Mouse (Mus musculus): Measurements from ENCODE around the gene Krtap13-1. TPM values are rescaled to one million over a fixed set of nuclear protein-coding genes. Genes with fewer than 3 reads are reported as not detected.
"Not testable (repeated sequence)": the region's sequence is repeated elsewhere in the genome, so short reads cannot be mapped to it uniquely, and the experiment has no call there.

Krtap13-1 gene
- polyA plus RNA-seq, 1 experiment from 2014 or later = not detected

DNA sequence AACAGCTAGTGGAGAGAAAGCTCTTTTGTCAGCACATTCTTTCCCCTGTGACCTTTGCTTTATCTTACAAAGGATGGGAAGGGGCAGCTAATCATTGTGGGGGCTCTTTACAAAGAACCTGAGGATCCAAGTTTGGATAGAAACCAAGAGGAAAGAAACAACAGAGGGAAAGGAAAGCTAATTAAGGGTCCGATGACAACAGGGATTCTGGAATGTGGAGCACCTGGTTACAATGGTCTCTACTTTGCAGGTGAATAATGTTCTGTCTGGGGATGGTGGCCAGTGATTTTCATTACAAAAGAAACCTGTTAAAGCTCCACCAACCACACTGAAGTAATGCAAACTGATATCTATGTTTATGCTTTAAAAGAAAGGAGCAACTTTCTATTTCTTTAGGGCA is 8.6 kb upstream of the Krtap13-1 start:
- H3K4me2 ChIP-seq (ENCODE audit: low read depth, low read length) = no peak overlapping the region
- H3K9me3 ChIP-seq (replicated peaks; ENCODE audit: control insufficient read depth, low read length) = no peaks in the 10 kb centered on the region
- no peak overlapping the region for H3K9ac ChIP-seq (ENCODE audit: low read depth, low read length)
- no peaks in the 10 kb centered on the region for H3K4me1 ChIP-seq (ENCODE audit: control insufficient read depth, low read depth, low read length)
- no peak overlapping the region for H3K4me3 ChIP-seq (ENCODE audit: low read depth, low read length)
- no peak for ATAC-seq (ENCODE audit: low read depth)
- H3K27ac ChIP-seq (ENCODE audit: low read length) = no peak overlapping the region
- no peaks in the 10 kb centered on the region for H3K36me3 ChIP-seq (ENCODE audit: control insufficient read depth, insufficient read depth)
- 27% methylated on average over 1 of the region's 1 CpGs for WGBS (ENCODE audit: insufficient replicate concordance)
- H3K27me3 ChIP-seq (ENCODE audit: control insufficient read depth, insufficient read depth, low read depth, low read length) = no peaks in the 10 kb centered on the region

DNA sequence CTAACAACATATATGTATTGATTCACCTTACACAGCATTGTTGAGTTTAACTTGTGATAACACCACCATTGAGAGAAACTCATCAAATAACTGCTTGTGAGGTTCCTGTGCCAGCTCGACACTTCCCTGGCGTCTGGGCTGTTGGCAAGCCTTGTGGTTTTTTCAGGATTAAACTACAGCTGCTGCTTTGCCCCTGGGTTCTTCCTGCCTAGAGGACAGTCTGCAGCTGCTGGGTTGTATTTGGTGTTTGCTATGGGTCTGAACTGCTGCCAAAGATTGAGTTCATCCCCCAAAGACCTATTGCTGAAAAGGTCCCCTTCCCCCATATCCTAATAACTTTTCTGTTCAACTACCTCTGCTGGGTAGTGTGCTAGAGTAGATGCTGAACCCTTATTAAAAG is 6.7 kb downstream of the Krtap13-1 start:
- Histone ChIP-seq H3K9ac (ENCODE audit: low read depth, low read length) (no peak overlapping the region), H3K27ac (ENCODE audit: low read length) (no peak overlapping the region), H3K4me1 (ENCODE audit: control insufficient read depth, low read depth, low read length) (no peaks in the 10 kb centered on the region), H3K36me3 (ENCODE audit: control insufficient read depth, insufficient read depth) (no peaks in the 10 kb centered on the region), H3K9me3 (replicated peaks; ENCODE audit: control insufficient read depth, low read length) (no peaks in the 10 kb centered on the region), H3K27me3 (ENCODE audit: control insufficient read depth, insufficient read depth, low read depth, low read length) (no peaks in the 10 kb centered on the region), H3K4me2 (ENCODE audit: low read depth, low read length) (no peak overlapping the region), H3K4me3 (ENCODE audit: low read depth, low read length) (no peak overlapping the region)
- no peak for ATAC-seq (ENCODE audit: low read depth)
- WGBS (ENCODE audit: insufficient replicate concordance) = 41% methylated on average over 2 of the region's 2 CpGs

DNA sequence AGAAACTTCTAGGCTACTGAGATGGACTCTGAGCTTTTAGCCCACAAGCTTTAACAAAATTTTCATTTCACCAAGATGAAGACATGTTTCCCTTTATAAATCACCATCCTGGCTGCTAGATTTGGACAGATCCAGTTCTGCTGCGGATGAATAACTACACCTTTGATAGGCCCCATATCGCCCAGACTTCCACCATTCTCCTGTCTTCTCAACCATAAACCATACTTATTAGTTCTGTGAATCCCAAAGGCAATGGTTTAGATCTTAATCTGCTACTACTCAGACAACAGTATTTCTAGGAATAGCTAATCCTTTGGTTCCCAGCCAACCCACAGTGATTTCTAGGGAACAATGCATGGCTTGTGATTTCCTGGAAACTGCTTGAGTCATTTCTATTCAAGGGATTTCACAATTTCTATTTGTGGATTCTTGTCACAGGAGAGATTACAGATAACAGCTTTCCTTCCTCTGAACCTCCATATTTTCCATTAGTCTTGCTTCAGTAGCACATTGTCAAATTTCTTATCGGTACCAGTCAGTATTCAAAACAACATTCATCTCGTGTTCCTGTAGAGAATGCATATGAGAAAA is 16.2 kb downstream of the Krtap13-1 start:
- Histone ChIP-seq H3K9ac (ENCODE audit: low read depth, low read length) (no peak overlapping the region), H3K4me2 (ENCODE audit: low read depth, low read length) (no peak overlapping the region), H3K27me3 (ENCODE audit: control insufficient read depth, insufficient read depth, low read depth, low read length) (no peaks in the 10 kb centered on the region), H3K9me3 (replicated peaks; ENCODE audit: control insufficient read depth, low read length) (no peaks in the 10 kb centered on the region), H3K4me1 (ENCODE audit: control insufficient read depth, low read depth, low read length) (no peaks in the 10 kb centered on the region), H3K27ac (ENCODE audit: low read length) (no peak overlapping the region), H3K4me3 (ENCODE audit: low read depth, low read length) (no peak overlapping the region), H3K36me3 (ENCODE audit: control insufficient read depth, insufficient read depth) (no peaks in the 10 kb centered on the region)
- WGBS (ENCODE audit: insufficient replicate concordance) = 52% methylated on average over 4 of the region's 4 CpGs
- no peak for ATAC-seq (ENCODE audit: low read depth)

DNA sequence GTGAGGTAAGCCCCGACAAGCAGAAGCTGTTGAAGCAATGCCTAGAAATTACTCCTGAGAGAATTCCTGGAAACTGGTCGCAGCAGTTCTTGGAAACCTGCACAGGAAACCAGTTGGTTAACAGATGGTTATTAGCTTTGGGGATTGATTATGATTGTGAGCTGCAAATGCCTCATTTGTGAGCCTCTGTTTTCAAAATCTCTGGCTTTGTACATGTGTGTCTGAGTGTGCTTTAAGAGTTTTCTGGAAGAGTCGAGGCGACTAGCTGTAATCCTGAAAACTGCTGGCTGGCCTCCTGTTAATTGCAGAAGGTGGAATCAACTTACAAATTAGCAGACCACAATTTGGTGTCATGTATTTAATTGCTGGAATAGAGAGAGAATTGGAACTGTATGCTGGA is 19.3 kb downstream of the Krtap13-1 start:
- no peak overlapping the region for H3K4me3 ChIP-seq (ENCODE audit: low read depth, low read length)
- WGBS (ENCODE audit: insufficient replicate concordance) = 52% methylated on average over 4 of the region's 4 CpGs

DNA sequence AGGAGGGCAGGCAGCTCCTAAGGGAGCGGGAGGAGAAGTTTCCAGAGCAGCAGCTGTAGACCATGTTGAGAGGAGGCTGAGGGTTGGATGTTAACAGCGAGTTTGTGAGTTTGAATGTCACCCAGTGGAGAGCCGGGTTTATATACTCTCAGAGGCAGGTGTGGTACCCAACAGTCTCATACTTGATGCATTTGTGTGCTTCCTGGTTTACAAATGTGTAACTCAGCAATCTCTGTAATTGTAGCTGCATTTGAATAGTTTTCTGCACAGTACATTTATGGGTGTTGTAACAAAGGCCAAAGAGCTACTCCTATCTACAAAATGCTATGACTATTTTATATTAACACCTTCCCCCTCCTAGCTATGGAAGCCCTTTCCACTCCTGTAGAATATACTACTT is 22.9 kb downstream of the Krtap13-1 start, which contains the start of gene Krtap13:
Gene Krtap13, minus strand, starts transcription at position 101 of the 400 bp plus-strand sequence.
- WGBS (ENCODE audit: insufficient replicate concordance) = 62% methylated on average over 3 of the region's 3 CpGs
- not testable (repeated sequence) for H3K27me3 ChIP-seq (ENCODE audit: control insufficient read depth, insufficient read depth, low read depth, low read length); H3K4me1 ChIP-seq (ENCODE audit: control insufficient read depth, low read depth, low read length); H3K9ac ChIP-seq (ENCODE audit: low read depth, low read length); H3K27ac ChIP-seq (ENCODE audit: low read length); H3K4me2 ChIP-seq (ENCODE audit: low read depth, low read length); H3K9me3 ChIP-seq (replicated peaks; ENCODE audit: control insufficient read depth, low read length); H3K4me3 ChIP-seq (ENCODE audit: low read depth, low read length); H3K36me3 ChIP-seq (ENCODE audit: control insufficient read depth, insufficient read depth); ATAC-seq (ENCODE audit: low read depth)

More for the DNA sequence above, 19.3 kb downstream of the Krtap13-1 start:
- Histone ChIP-seq H3K9ac (ENCODE audit: low read depth, low read length) (no peak overlapping the region), H3K27ac (ENCODE audit: low read length) (no peak overlapping the region), H3K27me3 (ENCODE audit: control insufficient read depth, insufficient read depth, low read depth, low read length) (no peaks in the 10 kb centered on the region), H3K4me1 (ENCODE audit: control insufficient read depth, low read depth, low read length) (no peaks in the 10 kb centered on the region), H3K4me2 (ENCODE audit: low read depth, low read length) (no peak overlapping the region), H3K36me3 (ENCODE audit: control insufficient read depth, insufficient read depth) (no peaks in the 10 kb centered on the region), H3K9me3 (replicated peaks; ENCODE audit: control insufficient read depth, low read length) (no peaks in the 10 kb centered on the region)
- ATAC-seq (ENCODE audit: low read depth) = no peak

DNA sequence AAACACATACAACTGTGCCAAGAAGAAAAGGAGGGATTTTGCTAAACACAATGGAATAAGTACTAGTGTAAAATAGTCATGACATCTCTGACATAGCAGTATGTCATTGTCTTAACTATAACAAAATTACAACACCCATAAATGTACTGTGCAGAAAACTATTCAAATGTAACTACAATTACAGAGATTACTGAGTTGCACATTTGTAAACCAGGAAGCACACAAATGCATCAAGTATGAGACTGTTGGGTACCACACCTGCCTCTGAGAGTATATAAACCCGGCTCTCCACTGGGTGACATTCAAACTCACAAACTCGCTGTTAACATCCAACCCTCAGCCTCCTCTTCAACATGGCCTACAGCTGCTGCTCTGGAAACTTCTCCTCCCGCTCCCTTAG is 29.9 kb downstream of the Krtap13-1 start, which contains the start of gene 2310034C09Rik:
Gene 2310034C09Rik, plus strand, starts transcription at position 301 of the 400 bp plus-strand sequence.
- H3K4me2 ChIP-seq (ENCODE audit: low read depth, low read length); H3K27ac ChIP-seq (ENCODE audit: low read length); H3K9ac ChIP-seq (ENCODE audit: low read depth, low read length); ATAC-seq (ENCODE audit: low read depth); H3K36me3 ChIP-seq (ENCODE audit: control insufficient read depth, insufficient read depth); H3K27me3 ChIP-seq (ENCODE audit: control insufficient read depth, insufficient read depth, low read depth, low read length); H3K4me3 ChIP-seq (ENCODE audit: low read depth, low read length); H3K4me1 ChIP-seq (ENCODE audit: control insufficient read depth, low read depth, low read length); H3K9me3 ChIP-seq (replicated peaks; ENCODE audit: control insufficient read depth, low read length): not testable (repeated sequence)
- 65% methylated on average over 3 of the region's 3 CpGs for WGBS (ENCODE audit: insufficient replicate concordance)

DNA sequence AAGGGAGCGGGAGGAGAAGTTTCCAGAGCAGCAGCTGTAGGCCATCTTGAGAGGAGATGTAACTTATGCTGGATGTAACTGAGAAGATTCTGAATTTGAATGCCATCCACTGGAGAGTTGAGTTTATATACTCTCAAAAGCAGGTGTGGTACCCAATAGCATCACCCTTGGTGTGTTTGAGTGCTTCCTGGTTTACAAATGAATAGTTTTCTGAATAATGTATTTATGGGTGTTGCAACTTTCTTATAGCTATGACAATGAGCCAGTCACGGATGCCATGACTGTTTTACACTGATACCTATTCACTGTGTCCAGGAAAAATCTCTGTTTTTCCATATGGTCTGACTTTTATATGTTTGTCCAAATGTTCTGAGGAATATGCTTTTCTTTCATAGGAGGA is 45.4 kb downstream of the Krtap13-1 start, which contains the start of gene 2310057N15Rik:
Gene 2310057N15Rik, minus strand, starts transcription at position 101 of the 400 bp plus-strand sequence.
- Histone ChIP-seq H3K36me3 (ENCODE audit: control insufficient read depth, insufficient read depth) (no peaks in the 10 kb centered on the region), H3K4me2 (ENCODE audit: low read depth, low read length) (no peak within 1 kb of the TSS), H3K4me3 (ENCODE audit: low read depth, low read length) (no peak within 1 kb of the TSS), H3K9me3 (replicated peaks; ENCODE audit: control insufficient read depth, low read length) (no peaks in the 10 kb centered on the region), H3K27me3 (ENCODE audit: control insufficient read depth, insufficient read depth, low read depth, low read length) (no peaks in the 10 kb centered on the region), H3K9ac (ENCODE audit: low read depth, low read length) (no peak within 1 kb of the TSS), H3K27ac (ENCODE audit: low read length) (no peak within 1 kb of the TSS), H3K4me1 (ENCODE audit: control insufficient read depth, low read depth, low read length) (no peaks in the 10 kb centered on the region)
- 52% methylated on average over 2 of the region's 2 CpGs for WGBS (ENCODE audit: insufficient replicate concordance)
- no peak for ATAC-seq (ENCODE audit: low read depth)

DNA sequence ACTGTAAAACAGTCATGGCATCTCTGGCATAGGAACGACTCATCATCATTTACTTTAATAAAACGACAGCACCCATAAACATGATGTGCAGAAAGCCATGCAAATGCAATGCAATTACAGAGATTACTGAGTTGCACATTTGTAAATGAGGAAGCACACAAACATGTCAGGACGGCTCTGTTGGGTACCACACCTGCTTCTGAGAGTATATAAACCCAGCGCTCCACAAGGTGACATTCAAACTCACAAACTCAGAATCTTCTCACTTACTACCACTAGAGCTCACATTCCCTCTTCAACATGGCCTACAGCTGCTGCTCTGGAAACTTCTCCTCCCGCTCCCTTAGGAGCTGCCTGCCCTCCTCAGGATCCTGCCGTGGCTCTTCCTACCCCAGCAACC is 48.9 kb downstream of the Krtap13-1 start, which contains the start of gene Gm5965:
Gene Gm5965, plus strand, starts transcription at position 301 of the 400 bp plus-strand sequence.
- Histone ChIP-seq H3K4me1 (ENCODE audit: control insufficient read depth, low read depth, low read length) (no peaks in the 10 kb centered on the region), H3K27me3 (ENCODE audit: control insufficient read depth, insufficient read depth, low read depth, low read length) (no peaks in the 10 kb centered on the region), H3K9me3 (replicated peaks; ENCODE audit: control insufficient read depth, low read length) (no peaks in the 10 kb centered on the region), H3K27ac (ENCODE audit: low read length) (no peak within 1 kb of the TSS), H3K9ac (ENCODE audit: low read depth, low read length) (no peak within 1 kb of the TSS), H3K4me2 (ENCODE audit: low read depth, low read length) (no peak within 1 kb of the TSS), H3K36me3 (ENCODE audit: control insufficient read depth, insufficient read depth) (no peaks in the 10 kb centered on the region), H3K4me3 (ENCODE audit: low read depth, low read length) (no peak within 1 kb of the TSS)
- WGBS (ENCODE audit: insufficient replicate concordance) = 58% methylated on average over 5 of the region's 6 CpGs
- no peak for ATAC-seq (ENCODE audit: low read depth)
